Mouse (Mus musculus): ENCODE measurements at regions not wholly inside any gene's neighbourhood (a gene's known extent, or its start where the extent isn't known, plus 50 kb on each side); places are given as distances from the start of the nearest gene placed in this dataset.

- no peak for DNase-seq
These were observed 107.2 kb upstream of the Eepd1 start for GRCm38 (mm10) chr9:25374161-25374560.

GRCm38 (mm10) chr9:25376209-25376608 is 105.1 kb upstream of the Eepd1 start:
- DNase-seq = no peak

GRCm38 (mm10) chr9:25377771-25378747 is 103.3 kb upstream of the Eepd1 start:
- peak; percentile 37 for DNase-seq

- no peak for DNase-seq
These were observed 96.0 kb upstream of the Eepd1 start for GRCm38 (mm10) chr9:25385333-25385732.

GRCm38 (mm10) chr9:25387876-25388650 is 93.3 kb upstream of the Eepd1 start:
- no peak for DNase-seq

- DNase-seq = no peak
These were observed 92.0 kb upstream of the Eepd1 start for GRCm38 (mm10) chr9:25389351-25389750.

- DNase-seq = peak; percentile 33
These were observed 80.6 kb upstream of the Eepd1 start for GRCm38 (mm10) chr9:25400647-25401335.

GRCm38 (mm10) chr9:25405848-25406247 is 75.5 kb upstream of the Eepd1 start:
- no peak for DNase-seq

- DNase-seq = peak; percentile 37
These were observed 72.8 kb upstream of the Eepd1 start for GRCm38 (mm10) chr9:25408518-25408917.

- DNase-seq = no peak
These were observed 71.6 kb upstream of the Eepd1 start for GRCm38 (mm10) chr9:25409729-25410128.

- DNase-seq = no peak
These were observed 67.5 kb upstream of the Eepd1 start for GRCm38 (mm10) chr9:25413873-25414272.

- DNase-seq = peak; percentile 15
These were observed 67.0 kb upstream of the Eepd1 start for GRCm38 (mm10) chr9:25414315-25414714.

GRCm38 (mm10) chr9:25426941-25427340 is 54.4 kb upstream of the Eepd1 start:
- no peak for DNase-seq

GRCm38 (mm10) chr9:25429450-25430213 is 51.7 kb upstream of the Eepd1 start:
- DNase-seq = peak; percentile 78
